Comparison of ENCODE assay signal across 11 mouse cellular contexts in the genomic region with DNA sequence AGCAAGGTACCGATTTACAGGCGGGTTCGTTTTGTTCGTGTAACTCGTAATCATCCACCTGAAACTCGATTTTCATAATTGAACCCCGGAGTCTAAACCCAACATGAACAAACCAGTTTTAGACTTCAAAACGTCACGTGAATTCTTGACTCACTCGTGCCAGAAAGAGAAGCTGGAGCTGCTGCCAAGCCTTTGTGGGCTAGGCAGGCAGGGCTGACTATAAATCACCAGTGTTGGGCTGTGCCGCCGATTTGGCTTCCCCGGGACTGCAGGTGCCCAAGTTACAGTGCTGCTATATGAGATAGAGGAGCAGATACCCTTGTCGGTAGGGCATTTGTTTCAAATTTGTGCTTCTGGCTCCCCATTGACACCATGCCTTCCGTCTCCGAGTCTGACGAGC. TPM values are rescaled to one million over a fixed set of nuclear protein-coding genes. Genes with fewer than 3 reads are reported as not detected.
A peak's percentile ranks its signal among the peaks of the same experiment; 100 is the strongest.
DNase-seq lines count a peak whose midpoint lies in the region; ATAC-seq and TF ChIP-seq lines count a peak whose summit lies in the region.
"Had no signal": no experiment of that assay in that cellular context is flagged by ENCODE, and none has a peak within 500 bp of the region (broad histone marks: within the 10 kb centered on the region; RNA-seq: fewer than 3 reads in every experiment).

A gene (plus strand): TSS at position 195 of the 400 bp plus-strand sequence.

- no peak within 1 kb of the TSS for H3K4me2 ChIP-seq in midbrain, embryonic 16.5 days (ENCODE audit: low read length)
- no peak within 1 kb of the TSS for H3K4me2 ChIP-seq in midbrain, embryonic 11.5 days
- H3K4me2 ChIP-seq in intestine, embryonic 16.5 days (ENCODE audit: low read depth, low read length) = no peak within 1 kb of the TSS
- H3K4me2 ChIP-seq: lung, embryonic 15.5 days had no signal

- no peak for TF ChIP-seq CTCF in gastrocnemius, adult 2 months (IDR thresholded peaks at IDR 0.05)

- peak; percentile 77 for DNase-seq in NIH3T3 (ENCODE audit: low read depth)
- peak; percentile 43 for DNase-seq in adrenal gland, adult 8-10 months
- DNase-seq in kidney, postnatal 14 days = peak; percentile 32
- DNase-seq in midbrain, embryonic 11.5 days (ENCODE audit: low spot score, missing footprints) = no peak
- no peak for DNase-seq in gastrocnemius, adult 2 months

- H3K27ac ChIP-seq in midbrain, embryonic 16.5 days (ENCODE audit: low read length) = no peak within 1 kb of the TSS
- no peak within 1 kb of the TSS for H3K27ac ChIP-seq in midbrain, embryonic 11.5 days (ENCODE audit: low read depth, low read length)
- no peak within 1 kb of the TSS for H3K27ac ChIP-seq in gastrocnemius, adult 2 months
- no peak within 1 kb of the TSS for H3K27ac ChIP-seq in intestine, embryonic 16.5 days (ENCODE audit: low read length)
- H3K27ac ChIP-seq: heart, adult 2 months; lung, embryonic 15.5 days had no signal

- no peak within 1 kb of the TSS for H3K4me3 ChIP-seq in midbrain, embryonic 16.5 days (ENCODE audit: low read depth, low read length)
- H3K4me3 ChIP-seq in midbrain, embryonic 11.5 days (ENCODE audit: low read depth, low read length) = no peak within 1 kb of the TSS
- no peak within 1 kb of the TSS for H3K4me3 ChIP-seq in gastrocnemius, adult 2 months
- no peak within 1 kb of the TSS for H3K4me3 ChIP-seq in intestine, embryonic 16.5 days (ENCODE audit: low read length)
- H3K4me3 ChIP-seq: heart, adult 2 months; lung, embryonic 15.5 days had no signal

- no peaks in the 10 kb centered on the region for H3K4me1 ChIP-seq in midbrain, embryonic 16.5 days (ENCODE audit: control insufficient read depth, insufficient read depth, low read length)
- H3K4me1 ChIP-seq in midbrain, embryonic 11.5 days (ENCODE audit: control insufficient read depth, insufficient read depth, low read length) = no peaks in the 10 kb centered on the region
- H3K4me1 ChIP-seq in intestine, embryonic 16.5 days (ENCODE audit: control insufficient read depth, insufficient read depth, low read length) = no peaks in the 10 kb centered on the region
- H3K4me1 ChIP-seq: lung, embryonic 15.5 days had no signal

- H3K27me3 ChIP-seq in midbrain, embryonic 16.5 days (ENCODE audit: control insufficient read depth, insufficient read depth, low read depth, low read length) = no peaks in the 10 kb centered on the region
- H3K27me3 ChIP-seq in midbrain, embryonic 11.5 days (ENCODE audit: control insufficient read depth, insufficient read depth, low read length) = no peaks in the 10 kb centered on the region
- no peaks in the 10 kb centered on the region for H3K27me3 ChIP-seq in intestine, embryonic 16.5 days (replicated peaks; ENCODE audit: control insufficient read depth, insufficient read depth, low read length)
- H3K27me3 ChIP-seq: lung, embryonic 15.5 days had no signal

- no peak within 1 kb of the TSS for H3K9ac ChIP-seq in midbrain, embryonic 16.5 days (ENCODE audit: low read depth, low read length)
- no peak within 1 kb of the TSS for H3K9ac ChIP-seq in midbrain, embryonic 11.5 days (ENCODE audit: low read length)
- no peak within 1 kb of the TSS for H3K9ac ChIP-seq in intestine, embryonic 16.5 days (ENCODE audit: low read depth, low read length)
- H3K9ac ChIP-seq: lung, embryonic 15.5 days had no signal

- ATAC-seq in megakaryocyte progenitor cell, adult 5-6 weeks (replicated peaks; ENCODE audit: poor library complexity) = peak; percentile 90
- no peak for ATAC-seq in midbrain, embryonic 16.5 days
- ATAC-seq in midbrain, embryonic 11.5 days (ENCODE audit: low FRiP score) = no peak
- ATAC-seq in intestine, embryonic 16.5 days = no peak
- ATAC-seq: activated CD4-positive, CD25-positive, alpha-beta regulatory T cell, adult 4 months had no signal

- intact Hi-C loops in gastrocnemius, adult 2 months (cut with DNase I) = no loop called here

- 84% methylated on average over 17 of the region's 17 CpGs for WGBS in midbrain, embryonic 16.5 days
- WGBS in midbrain, embryonic 11.5 days = 90% methylated on average over 17 of the region's 17 CpGs
- 73% methylated on average over 17 of the region's 17 CpGs for WGBS in intestine, embryonic 16.5 days

- no peaks in the 10 kb centered on the region for H3K9me3 ChIP-seq in midbrain, embryonic 16.5 days (replicated peaks; ENCODE audit: control insufficient read depth, low read length, poor library complexity, severe bottlenecking)
- H3K9me3 ChIP-seq in midbrain, embryonic 11.5 days (ENCODE audit: control insufficient read depth, low read length) = no peaks in the 10 kb centered on the region
- H3K9me3 ChIP-seq in intestine, embryonic 16.5 days (ENCODE audit: control insufficient read depth, low read length) = no peaks in the 10 kb centered on the region
- H3K9me3 ChIP-seq: lung, embryonic 15.5 days had no signal

- H3K36me3 ChIP-seq in midbrain, embryonic 16.5 days (ENCODE audit: control insufficient read depth, insufficient read depth, low read length) = no peaks in the 10 kb centered on the region
- no peaks in the 10 kb centered on the region for H3K36me3 ChIP-seq in midbrain, embryonic 11.5 days (ENCODE audit: control insufficient read depth, insufficient read depth, low read length)
- H3K36me3 ChIP-seq in intestine, embryonic 16.5 days (ENCODE audit: control insufficient read depth, insufficient read depth, low read length) = no peaks in the 10 kb centered on the region
- H3K36me3 ChIP-seq: lung, embryonic 15.5 days had no signal

RNA-seq across cellular contexts. Expression of the gene that starts here (rescaled TPM):
- not detected for total RNA-seq in adrenal gland, adult 8-10 months (2022)
- not detected in 2 replicates for total RNA-seq in megakaryocyte progenitor cell, adult 5-6 weeks (2015)
- total RNA-seq in megakaryocyte progenitor cell, adult 5-6 weeks (2017) = not detected in 2 replicates
- 0.28 and 0.53 TPM in 2 replicates for polyA plus RNA-seq in midbrain, embryonic 16.5 days (2015; fragmentation: Nextera tagmentation; extraction: Ambion mirVana)
- not detected in 2 replicates for polyA plus RNA-seq in midbrain, embryonic 11.5 days (2014; fragmentation: Nextera tagmentation; extraction: Ambion mirVana)
- not detected for total RNA-seq in gastrocnemius, adult 2 months (2021)
- polyA plus RNA-seq in intestine, embryonic 16.5 days (2015; fragmentation: Nextera tagmentation; extraction: Ambion mirVana) = 0.06 and 0.10 TPM in 2 replicates
- total RNA-seq: heart, adult 2 months had no signal
- polyA plus RNA-seq: activated CD4-positive, CD25-positive, alpha-beta regulatory T cell, adult 4 months; heart, adult 2 months had no signal

Comparison
In these comparisons a context has a peak if more than half of its experiments do, and no peak if none do; other contexts are left out.
1. Peak in DNase-seq in adrenal gland, adult 8-10 months; RNA of the gene not detected or under 1 TPM.
2. Peak in ATAC-seq in megakaryocyte progenitor cell, adult 5-6 weeks; RNA of the gene not detected or under 1 TPM.
3. DNase-seq: peak in NIH3T3 (single experiment) and kidney, postnatal 14 days (single experiment); none in midbrain, embryonic 11.5 days (single experiment) and gastrocnemius, adult 2 months (single experiment).